Mouse (Mus musculus) forebrain, embryonic 11.5 days (tissue): ENCODE data around the gene Glra3. TPM values are rescaled to one million over a fixed set of nuclear protein-coding genes. Genes with fewer than 3 reads are reported as not detected.

ENCODE experiments used
- ATAC-seq: fragments of 200-750 bp; cut with Nextera tagmentation; replicated peaks from 2 replicates; pipeline ENCODE4 v1.8.0; 2017; ENCODE audit warnings: moderate TSS enrichment; ENCODE audit not compliant: low FRiP score
- DNase-seq: peaks from one replicate; pipeline ENCODE4 v3.0.0-alpha.2; 2017; ENCODE audit warnings: low spot score
- H3K27ac ChIP-seq: fragments of 300-500 bp; sonication (generic); 2 replicates; pipeline ENCODE4 v1.5.1; 2014; ENCODE audit warnings: low read depth, low read length
- H3K27me3 ChIP-seq: fragments of 300-500 bp; sonication (generic); 2 replicates; pipeline ENCODE4 v1.6.1; 2014; ENCODE audit warnings: mild to moderate bottlenecking, low read length, mixed read lengths; ENCODE audit not compliant: control insufficient read depth, insufficient read depth
- H3K36me3 ChIP-seq: fragments of 300-500 bp; sonication (generic); 2 replicates; pipeline ENCODE4 v1.6.1; 2014; ENCODE audit warnings: mild to moderate bottlenecking, low read length, moderate library complexity, mixed read lengths; ENCODE audit not compliant: control insufficient read depth, insufficient read depth
- H3K4me1 ChIP-seq: fragments of 300-500 bp; sonication (generic); replicated peaks from 2 replicates; pipeline ENCODE4 v1.6.1; 2014; ENCODE audit warnings: low read length, mixed read lengths; ENCODE audit not compliant: control insufficient read depth, insufficient read depth
- H3K4me2 ChIP-seq: fragments of 300-500 bp; sonication (generic); 2 replicates; pipeline ENCODE4 v1.6.1; 2014; ENCODE audit warnings: low read depth, mild to moderate bottlenecking, low read length, moderate library complexity, mixed read lengths; ENCODE audit not compliant: severe bottlenecking
- H3K4me3 ChIP-seq: fragments of 300-500 bp; sonication (generic); 2 replicates; pipeline ENCODE4 v1.5.1; 2014; ENCODE audit warnings: low read depth, low read length
- H3K9ac ChIP-seq: fragments of 300-500 bp; sonication (generic); 2 replicates; pipeline ENCODE4 v1.6.1; 2014; ENCODE audit warnings: low read length
- H3K9me3 ChIP-seq: fragments of 300-500 bp; sonication (generic); 2 replicates; pipeline ENCODE4 v1.6.1; 2016; ENCODE audit warnings: low read length, mixed read lengths; ENCODE audit not compliant: control insufficient read depth
- WGBS: fragments of 180-500 bp; shearing (Covaris S2); extraction: QIAGEN DNeasy Blood & Tissue Kit; methylation state at CpG from one replicate; pipeline ENCODE4 v1.1.7; 2014; 5-methylcytosine and 5-hydroxymethylcytosine counted together
- polyA plus RNA-seq: library from polyadenylated mRNA; unstranded; fragments of >200 nt; fragmentation: Nextera tagmentation; extraction: Ambion mirVana; gene quantifications from 2 replicates; pipeline ENCODE4 v1.2.1, GENCODE M21; 2014

The Glra3 gene
- polyA plus RNA-seq, 1 experiment from 2014 or later, result 0.21 TPM

DNA sequence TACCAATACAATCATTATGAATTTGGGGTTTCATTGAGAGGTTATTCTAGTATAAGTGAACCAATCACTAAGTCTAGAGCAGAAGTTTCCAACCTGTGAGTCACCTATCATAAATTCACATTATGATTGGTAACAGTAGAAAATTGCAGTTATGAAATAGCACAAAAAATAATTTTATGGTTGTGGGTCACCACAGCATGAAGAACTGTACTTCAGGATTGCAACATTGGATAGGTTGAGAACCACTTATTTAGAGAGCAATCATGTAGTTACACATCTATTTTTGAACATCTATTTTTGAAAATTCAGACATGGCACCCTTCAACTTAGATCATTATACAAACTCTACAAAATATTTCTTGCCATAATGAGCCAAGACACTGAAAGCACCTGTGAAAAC lies 143.4 kb downstream of the Glra3 start:
- DNase-seq (no peak), ATAC-seq (no peak)
- H3K4me3 ChIP-seq, result no peak overlapping the region
- H3K27ac ChIP-seq, result no peak overlapping the region
- H3K4me2 ChIP-seq, result no peak overlapping the region
- H3K9me3 ChIP-seq, result no peaks in the 10 kb centered on the region
- H3K36me3 ChIP-seq, result no peaks in the 10 kb centered on the region
- no peak overlapping the region for H3K9ac ChIP-seq
- no peaks in the 10 kb centered on the region for H3K27me3 ChIP-seq
- no peaks in the 10 kb centered on the region for H3K4me1 ChIP-seq

DNA sequence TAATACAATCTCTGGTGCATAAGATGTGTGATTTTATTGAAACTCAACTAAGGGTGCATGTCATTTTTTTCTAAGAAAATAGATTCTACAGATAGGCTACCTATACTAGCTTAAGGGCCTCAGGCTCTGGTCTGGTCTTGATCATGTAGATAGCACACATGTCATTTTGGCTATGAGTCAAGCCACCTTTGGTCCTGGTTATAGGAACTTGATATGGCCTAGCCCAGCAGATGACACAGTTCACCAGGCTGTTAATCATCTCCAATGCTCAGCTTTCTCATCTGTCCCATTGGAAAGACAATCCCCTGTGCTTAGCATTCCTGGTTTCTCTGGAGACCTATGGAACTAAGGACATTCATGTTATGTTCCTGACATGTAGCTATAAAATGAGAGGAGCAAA lies 154.1 kb downstream of the Glra3 start:
- no peaks in the 10 kb centered on the region for H3K4me1 ChIP-seq
- no peaks in the 10 kb centered on the region for H3K27me3 ChIP-seq
- no peak overlapping the region for H3K4me3 ChIP-seq
- no peak overlapping the region for H3K4me2 ChIP-seq
- H3K27ac ChIP-seq, result no peak overlapping the region
- no peaks in the 10 kb centered on the region for H3K9me3 ChIP-seq
- no peak for DNase-seq
- H3K36me3 ChIP-seq, result no peaks in the 10 kb centered on the region
- no peak for ATAC-seq
- H3K9ac ChIP-seq, result no peak overlapping the region

DNA sequence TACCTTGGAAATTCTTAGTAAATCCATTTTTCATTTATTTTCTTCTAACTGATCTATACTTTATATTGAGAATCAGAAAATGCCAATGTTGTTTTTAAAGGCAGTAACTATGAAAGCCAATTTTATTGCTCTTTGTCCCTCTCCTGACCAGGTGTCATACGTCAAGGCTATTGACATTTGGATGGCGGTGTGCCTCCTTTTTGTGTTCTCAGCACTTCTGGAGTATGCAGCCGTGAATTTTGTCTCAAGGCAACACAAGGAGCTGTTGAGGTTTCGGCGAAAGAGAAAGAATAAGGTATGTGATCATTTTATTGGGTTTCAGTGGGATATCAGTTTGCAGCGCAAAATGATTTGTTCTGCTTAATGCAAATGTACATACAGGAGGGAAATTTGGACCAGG lies 170.0 kb downstream of the Glra3 start:
- no peaks in the 10 kb centered on the region for H3K4me1 ChIP-seq
- no peaks in the 10 kb centered on the region for H3K9me3 ChIP-seq
- no peaks in the 10 kb centered on the region for H3K27me3 ChIP-seq
- no peak overlapping the region for H3K27ac ChIP-seq
- H3K9ac ChIP-seq, result no peak overlapping the region
- DNase-seq, result no peak
- 87% methylated on average over 6 of the region's 6 CpGs for WGBS
- H3K36me3 ChIP-seq, result no peaks in the 10 kb centered on the region
- H3K4me2 ChIP-seq, result no peak overlapping the region
- H3K4me3 ChIP-seq, result no peak overlapping the region
- no peak for ATAC-seq

DNA sequence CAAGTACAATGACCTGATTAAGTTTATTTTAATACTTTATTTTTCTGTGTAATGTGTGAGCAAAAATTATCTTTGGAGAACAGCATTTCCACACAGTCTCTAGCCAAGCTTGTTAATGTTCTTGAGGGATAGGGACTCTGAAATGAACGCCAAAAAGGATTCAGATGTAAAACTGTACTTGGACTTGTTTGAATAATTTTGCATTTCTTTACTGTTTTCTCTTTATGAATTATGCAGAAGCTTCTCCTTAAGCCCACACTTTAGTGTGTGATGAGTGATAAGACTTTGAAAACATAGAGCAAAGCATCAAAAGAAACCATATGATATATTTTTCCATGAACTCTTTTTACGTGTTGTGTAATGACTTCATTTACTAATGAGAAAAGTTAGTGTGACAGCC lies 189.1 kb downstream of the Glra3 start:
- ATAC-seq (no peak), DNase-seq (no peak)

GRCm38 (mm10) chr8:56150697-56151096 lies 210.4 kb downstream of the Glra3 start:
- ATAC-seq (no peak), DNase-seq (no peak)
- Histone ChIP-seq H3K4me2 (no peak overlapping the region), H3K27me3 (no peaks in the 10 kb centered on the region), H3K9me3 (no peaks in the 10 kb centered on the region), H3K36me3 (no peaks in the 10 kb centered on the region), H3K4me1 (no peaks in the 10 kb centered on the region), H3K27ac (no peak overlapping the region), H3K9ac (no peak overlapping the region), H3K4me3 (no peak overlapping the region)
- 78% methylated on average over 1 of the region's 1 CpGs for WGBS

More for the DNA sequence above, 189.1 kb downstream of the Glra3 start:
- Histone ChIP-seq H3K27me3 (no peaks in the 10 kb centered on the region), H3K9me3 (no peaks in the 10 kb centered on the region), H3K4me2 (no peak overlapping the region), H3K9ac (no peak overlapping the region), H3K4me1 (no peaks in the 10 kb centered on the region), H3K27ac (no peak overlapping the region), H3K4me3 (no peak overlapping the region), H3K36me3 (no peaks in the 10 kb centered on the region)
- WGBS, result 83% methylated on average over 2 of the region's 2 CpGs

DNA sequence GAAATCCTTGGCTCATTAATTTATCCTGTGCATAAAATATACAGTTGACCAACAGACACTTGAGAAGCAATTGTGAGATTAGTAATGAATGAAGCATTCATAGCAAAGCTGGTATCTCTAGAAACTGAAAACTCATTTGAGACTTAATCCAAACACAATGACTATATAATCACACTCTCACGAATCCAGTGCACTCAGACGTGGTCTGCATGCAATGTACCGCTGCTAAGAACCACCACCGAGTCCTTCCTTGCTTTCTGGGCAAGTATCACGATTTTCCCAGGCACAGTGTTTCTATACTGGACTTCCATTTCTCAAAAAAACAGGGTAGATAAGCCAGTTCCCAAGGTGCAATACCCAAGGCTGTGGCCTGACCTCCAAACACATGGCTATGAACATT lies 211.3 kb downstream of the Glra3 start:
- no peaks in the 10 kb centered on the region for H3K36me3 ChIP-seq
- ATAC-seq (no peak), DNase-seq (no peak)
- no peaks in the 10 kb centered on the region for H3K27me3 ChIP-seq
- no peak overlapping the region for H3K4me3 ChIP-seq
- no peaks in the 10 kb centered on the region for H3K9me3 ChIP-seq
- no peak overlapping the region for H3K27ac ChIP-seq
- no peak overlapping the region for H3K9ac ChIP-seq
- no peaks in the 10 kb centered on the region for H3K4me1 ChIP-seq
- H3K4me2 ChIP-seq, result no peak overlapping the region
- 61% methylated on average over 5 of the region's 5 CpGs for WGBS

- H3K27ac ChIP-seq, result no peak overlapping the region
- H3K36me3 ChIP-seq, result no peaks in the 10 kb centered on the region
- DNase-seq, result no peak
- H3K4me1 ChIP-seq, result no peaks in the 10 kb centered on the region
- H3K27me3 ChIP-seq, result no peaks in the 10 kb centered on the region
- no peak for ATAC-seq
- H3K9me3 ChIP-seq, result no peaks in the 10 kb centered on the region
- WGBS, result 46% methylated on average over 2 of the region's 2 CpGs
- H3K4me3 ChIP-seq, result no peak overlapping the region
- no peak overlapping the region for H3K4me2 ChIP-seq
- no peak overlapping the region for H3K9ac ChIP-seq
Observed at GRCm38 (mm10) chr8:56158966-56159365, 218.7 kb downstream of the Glra3 start.

Other genes starting within 250 kb of the Glra3 start
- gene Adam29, start 33.5 kb upstream of the Glra3 start, polyA plus RNA-seq, result not detected in 2 replicates